Mouse (Mus musculus) liver, postnatal 0 days (tissue): Measurements from ENCODE around the gene Rapgef4.

Source experiments
- CTCF ChIP-seq: sonication (generic); IDR thresholded peaks from 2 replicates; pipeline ENCODE4 v1.5.1; 2016; ENCODE audit warnings: antibody characterized with exemption, low read depth
- EP300 ChIP-seq: IDR thresholded peaks from 2 replicates; pipeline ENCODE4 v1.6.1; 2016; ENCODE audit warnings: antibody characterized with exemption, low read depth, mild to moderate bottlenecking

GRCm38 (mm10) chr2:72054736-72055135 is 73.7 kb downstream of the Rapgef4 start:
- TF ChIP-seq CTCF (no peak), EP300 (no peak)
